Mouse (Mus musculus) C2C12 (cell line): ENCODE measurements around the gene Map4. TPM values are rescaled to one million over a fixed set of nuclear protein-coding genes. Genes with fewer than 3 reads are reported as not detected.

Experiments
- H3K27me3 ChIP-seq: one replicate; pipeline ENCODE4 v1.6.1; 2011; ENCODE audit not compliant: control insufficient read depth, insufficient read depth, insufficient read length
- H3K36me3 ChIP-seq: one replicate; pipeline ENCODE4 v1.6.1; 2011; ENCODE audit not compliant: control insufficient read depth, insufficient read depth
- H3K4me3 ChIP-seq: one replicate; pipeline ENCODE4 v1.5.1; 2011; ENCODE audit warnings: mild to moderate bottlenecking, control low read depth; ENCODE audit not compliant: poor library complexity, insufficient read depth, severe bottlenecking
- H3K79me2 ChIP-seq: one replicate; pipeline ENCODE4 v1.6.1; 2011; ENCODE audit not compliant: control insufficient read depth, insufficient read depth
- H3K79me3 ChIP-seq: one replicate; pipeline ENCODE4 v1.6.1; 2011; ENCODE audit warnings: low read depth, control low read depth
- H3ac ChIP-seq: one replicate; pipeline ENCODE3; 2011; ENCODE audit warnings: low read depth; ENCODE audit not compliant: control insufficient read depth, insufficient read length
- CEBPB ChIP-seq: IDR thresholded peaks from one replicate; pipeline ENCODE4 v1.6.1; 2011; ENCODE audit warnings: low read depth, mild to moderate bottlenecking, control low read depth, moderate library complexity
- CTCF ChIP-seq: IDR thresholded peaks from one replicate; pipeline ENCODE4 v1.5.1; 2011; ENCODE audit not compliant: control insufficient read depth, insufficient read depth, insufficient read length
- FOSL1 ChIP-seq: IDR thresholded peaks from one replicate; pipeline ENCODE4 v1.8.0; 2011; ENCODE audit warnings: mild to moderate bottlenecking, low read length; ENCODE audit not compliant: poor library complexity, insufficient read depth, severe bottlenecking
- MAX ChIP-seq: IDR thresholded peaks from one replicate; pipeline ENCODE4 v1.6.1; 2011; ENCODE audit warnings: mild to moderate bottlenecking, control low read depth
- MYOD1 ChIP-seq: IDR thresholded peaks from one replicate; pipeline ENCODE4 v1.6.1; 2011; ENCODE audit warnings: low read depth; ENCODE audit not compliant: control insufficient read depth, insufficient read length
- MYOG ChIP-seq: IDR thresholded peaks from one replicate; pipeline ENCODE4 v1.6.1; 2011; ENCODE audit not compliant: control insufficient read depth, insufficient read length; ENCODE audit errors: extremely low read depth
- USF1 ChIP-seq: IDR thresholded peaks from one replicate; pipeline ENCODE4 v1.6.1; 2011; ENCODE audit warnings: low read depth, mild to moderate bottlenecking, control low read depth, moderate library complexity
- polyA plus RNA-seq: library from polyadenylated mRNA; unstranded; fragments of >200 nt; fragmentation: generic; extraction: Trizol; gene quantifications from one replicate; pipeline ENCODE4 v1.2.1, GENCODE M21; 2012; ENCODE audit warnings: missing spikeins

Map4 gene
- polyA plus RNA-seq, 1 experiment = 135 TPM

DNA sequence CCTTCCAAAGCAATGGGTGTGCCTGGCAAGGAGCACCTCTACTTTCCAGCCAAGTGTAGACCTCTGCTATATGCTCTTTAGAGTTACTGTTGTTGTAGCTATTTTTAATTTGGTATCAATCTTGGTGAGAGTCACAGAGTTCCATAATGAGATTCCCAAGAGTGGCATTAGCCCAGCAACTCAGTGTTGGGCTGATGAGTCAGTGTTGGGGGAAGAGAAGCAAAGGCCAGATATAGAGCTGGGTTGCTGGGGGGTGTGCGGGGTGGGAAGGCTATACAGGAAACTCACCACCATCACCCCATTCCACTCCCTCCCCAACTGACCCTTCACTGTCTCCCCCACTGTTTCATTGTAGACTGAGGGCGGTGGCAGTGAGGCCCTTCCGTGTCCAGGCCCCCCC lies 149.8 kb downstream of the Map4 start:
- H3K27me3 ChIP-seq = no peaks in the 10 kb centered on the region
- peaks cover 2% of the 10 kb centered on the region for H3K79me3 ChIP-seq
- H3ac ChIP-seq = no peak overlapping the region
- H3K79me2 ChIP-seq = no peaks in the 10 kb centered on the region
- H3K36me3 ChIP-seq = peaks cover 72% of the 10 kb centered on the region
- no peak overlapping the region for H3K4me3 ChIP-seq
- TF ChIP-seq MYOG = no peak
- no peak for TF ChIP-seq MYOD1
- no peak for TF ChIP-seq MAX
- TF ChIP-seq USF1 = no peak
- no peak for TF ChIP-seq CEBPB
- TF ChIP-seq FOSL1 = no peak
- TF ChIP-seq CTCF = no peak

DNA sequence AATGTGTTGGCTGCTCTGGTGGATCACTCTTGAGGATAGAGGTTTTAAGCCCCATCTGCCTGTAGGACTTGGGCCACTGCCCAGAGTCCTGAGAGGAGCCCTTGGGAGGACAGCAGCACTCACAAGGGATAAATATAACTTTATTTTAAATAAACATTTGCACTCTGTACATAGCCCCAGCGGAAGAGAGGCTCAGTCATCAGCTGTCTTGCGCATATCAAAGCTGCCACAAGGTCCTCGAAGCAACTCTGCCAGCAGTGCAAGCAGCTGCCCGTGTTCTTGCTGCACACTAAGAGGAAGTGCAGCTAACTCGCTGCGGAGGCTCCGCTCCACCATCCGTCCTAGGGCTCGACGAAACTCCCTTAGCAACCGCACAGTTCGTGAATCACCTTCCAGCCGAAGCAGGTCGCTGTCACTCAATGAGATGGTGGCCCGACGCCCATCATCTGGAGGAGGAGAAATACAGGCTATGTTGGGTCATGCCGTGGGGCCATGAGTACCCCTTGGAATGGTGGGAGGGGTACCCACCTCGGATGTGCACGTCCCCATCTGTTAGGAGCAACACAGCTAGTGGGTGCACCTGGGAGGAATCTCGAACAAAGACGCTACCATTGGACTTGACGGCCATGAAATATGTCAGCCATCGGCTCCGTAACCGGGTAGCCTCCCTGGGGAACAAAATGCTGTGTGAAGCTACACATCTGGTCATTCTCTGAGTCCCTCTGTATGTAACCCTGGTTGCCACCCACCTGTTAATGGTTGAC lies 153.1 kb downstream of the Map4 start:
- Histone ChIP-seq H3ac (no peak overlapping the region), H3K27me3 (no peaks in the 10 kb centered on the region), H3K4me3 (no peak overlapping the region), H3K79me3 (no peaks in the 10 kb centered on the region), H3K36me3 (peaks cover 73% of the 10 kb centered on the region), H3K79me2 (no peaks in the 10 kb centered on the region)
- TF ChIP-seq USF1 (no peak), CEBPB (no peak), CTCF (no peak), FOSL1 (no peak), MYOD1 (no peak), MYOG (no peak), MAX (no peak)

DNA sequence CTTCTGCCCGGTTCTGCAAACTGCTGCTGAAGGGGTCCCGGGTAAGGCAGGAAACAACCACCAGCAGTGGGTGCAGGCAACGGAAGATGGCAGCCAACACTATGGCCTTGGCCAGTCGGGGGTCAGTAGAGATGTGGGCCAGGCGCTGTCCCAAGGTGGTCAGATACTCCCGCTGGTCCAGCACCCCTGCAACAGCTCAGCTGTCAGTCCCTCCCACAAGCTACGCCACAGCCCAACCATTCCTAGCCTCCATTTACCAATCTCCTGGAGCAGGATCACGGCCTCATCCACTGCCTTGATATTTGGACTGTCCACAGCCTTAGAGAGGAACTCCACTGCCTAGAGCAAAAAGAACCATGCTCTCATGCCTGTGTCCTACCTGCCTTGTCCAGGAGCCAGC lies 154.4 kb downstream of the Map4 start:
- no peaks in the 10 kb centered on the region for H3K79me3 ChIP-seq
- no peaks in the 10 kb centered on the region for H3K27me3 ChIP-seq
- TF ChIP-seq CEBPB (no peak), MYOD1 (no peak), MYOG (no peak), CTCF (no peak)
- peaks cover 75% of the 10 kb centered on the region for H3K36me3 ChIP-seq
- H3ac ChIP-seq = no peak overlapping the region
- H3K79me2 ChIP-seq = no peaks in the 10 kb centered on the region
- no peak overlapping the region for H3K4me3 ChIP-seq

DNA sequence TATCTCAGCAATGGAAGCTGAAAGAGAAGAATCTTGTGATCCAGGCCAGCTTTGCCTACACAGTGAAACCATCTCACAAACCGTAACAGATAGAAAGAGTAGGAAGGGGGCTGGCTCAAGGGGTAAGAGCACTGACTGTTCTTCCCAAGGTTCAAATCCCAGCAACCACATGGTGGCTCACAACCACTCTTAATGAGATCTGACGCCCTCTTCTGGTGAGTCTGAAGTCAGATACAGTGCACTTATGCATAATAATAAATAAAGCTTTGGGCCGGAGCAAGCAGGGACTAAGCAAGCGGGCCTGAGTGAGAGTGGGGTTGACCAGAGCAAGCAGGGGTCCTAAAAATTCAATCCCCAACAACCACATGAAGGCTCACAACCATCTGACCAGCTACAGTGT lies 162.0 kb downstream of the Map4 start:
- Histone ChIP-seq H3K4me3 (no peak overlapping the region), H3K79me2 (peaks cover 12% of the 10 kb centered on the region), H3K36me3 (peaks cover 67% of the 10 kb centered on the region), H3K79me3 (no peaks in the 10 kb centered on the region), H3ac (no peak overlapping the region), H3K27me3 (no peaks in the 10 kb centered on the region)
- TF ChIP-seq CEBPB = no peak
- no peak for TF ChIP-seq CTCF
- TF ChIP-seq MYOG = no peak
- TF ChIP-seq FOSL1 = no peak
- no peak for TF ChIP-seq MYOD1
- no peak for TF ChIP-seq MAX
- no peak for TF ChIP-seq USF1

DNA sequence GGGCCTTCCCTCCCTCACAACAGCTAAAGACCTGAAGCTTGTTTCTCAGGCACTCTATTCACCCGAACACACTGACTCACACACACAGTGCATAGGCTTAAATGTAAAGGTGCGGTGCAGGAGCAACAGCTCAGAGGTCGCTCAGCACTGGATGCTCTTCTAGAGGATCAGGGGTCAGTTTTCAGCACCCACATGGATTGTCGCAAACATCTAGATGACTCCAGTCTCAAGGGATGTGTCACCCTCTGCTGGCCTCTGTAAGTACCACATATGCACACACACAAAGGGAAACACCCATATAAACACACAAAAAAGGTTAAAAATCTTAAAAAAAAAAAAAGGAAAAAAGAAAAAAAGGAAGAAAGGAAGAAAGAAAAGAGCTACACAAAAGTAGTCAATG lies 163.5 kb downstream of the Map4 start:
- Histone ChIP-seq H3K36me3 (peaks cover 63% of the 10 kb centered on the region), H3ac (no peak overlapping the region), H3K4me3 (no peak overlapping the region), H3K79me3 (peaks cover 9% of the 10 kb centered on the region), H3K27me3 (no peaks in the 10 kb centered on the region), H3K79me2 (peaks cover 23% of the 10 kb centered on the region)
- no peak for TF ChIP-seq CTCF
- no peak for TF ChIP-seq MYOD1
- TF ChIP-seq MYOG = no peak
- TF ChIP-seq CEBPB = no peak
- TF ChIP-seq FOSL1 = no peak
